Mouse (Mus musculus) lung, adult 2 months (tissue): Measurements from ENCODE around the gene Pdzrn3.

ENCODE experiments used
- CTCF ChIP-seq: fragments of 200-500 bp; IDR thresholded peaks from 2 replicates; pipeline ENCODE4 v1.5.1; 2011; ENCODE audit warnings: mild to moderate bottlenecking, low read length, control low read depth; ENCODE audit not compliant: insufficient read depth
- POLR2A ChIP-seq: fragments of 200-500 bp; IDR thresholded peaks from 2 replicates; pipeline ENCODE4 v1.6.1; 2011; ENCODE audit warnings: low read depth, mild to moderate bottlenecking, control low read depth, low read length, borderline replicate concordance; ENCODE audit errors: extremely low read depth

GRCm38 (mm10) chr6:101340051-101340450, 37.6 kb downstream of the Pdzrn3 start:
- TF ChIP-seq CTCF (no peak), POLR2A (no peak)
